Mouse (Mus musculus) kidney, adult 8-10 months (tissue): ENCODE data around the gene Kdm5a.

Experiments
- DNase-seq, 2 experiments: peaks; one replicate each; pipeline ENCODE4 v3.0.0; 2022

Gene Kdm5a

GRCm38 (mm10) chr6:120442171-120442749, 78.3 kb downstream of the Kdm5a start:
- peak; percentile 69 to 75 for DNase-seq

DNA sequence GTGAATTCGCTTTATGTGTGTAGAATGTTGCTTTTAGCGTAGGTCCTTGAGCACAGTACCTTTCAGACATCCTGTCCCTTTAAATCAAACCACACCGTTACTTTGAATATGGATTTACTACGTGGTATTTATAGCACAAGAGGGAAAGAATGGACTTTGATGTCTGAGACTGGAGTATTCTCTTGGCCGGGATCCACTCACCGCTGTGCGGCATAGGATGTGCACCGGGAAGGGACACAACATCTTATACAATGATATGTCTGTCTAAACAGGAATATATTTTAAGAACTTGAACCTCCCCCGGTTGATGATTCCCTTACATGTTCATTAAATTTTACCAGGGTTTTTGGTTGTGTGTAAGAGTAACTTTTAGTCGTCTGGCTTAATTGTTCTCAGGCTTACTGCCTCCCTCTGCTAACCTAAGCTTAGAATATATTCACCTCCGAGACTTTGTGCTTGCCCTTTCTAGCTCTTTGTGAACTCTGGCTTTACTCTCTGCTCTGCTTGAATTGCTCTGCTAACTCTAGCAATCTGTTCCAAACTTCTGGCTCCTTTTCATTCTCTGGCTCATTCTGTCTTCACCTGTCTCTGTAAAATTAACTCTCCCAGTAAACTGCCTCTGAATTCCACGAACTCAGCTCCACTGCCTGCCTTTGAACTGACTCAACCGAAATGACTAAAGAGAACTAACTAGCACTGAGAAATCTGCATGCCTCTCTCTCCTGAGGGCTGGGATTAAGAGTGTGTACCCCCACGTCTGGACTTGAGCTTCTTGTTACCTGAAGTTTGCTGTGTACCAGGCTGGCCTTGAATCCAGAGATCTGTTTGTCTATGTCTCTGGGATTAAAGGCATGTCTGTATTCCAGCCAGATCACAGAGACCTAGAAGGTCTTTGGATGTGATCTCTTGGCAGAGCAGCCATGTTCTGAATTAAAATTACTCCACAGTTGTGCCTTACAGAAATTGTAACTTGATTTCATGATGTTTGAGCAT, 79.7 kb downstream of the Kdm5a start:
- DNase-seq = peak; percentile 48 to 78

DNA sequence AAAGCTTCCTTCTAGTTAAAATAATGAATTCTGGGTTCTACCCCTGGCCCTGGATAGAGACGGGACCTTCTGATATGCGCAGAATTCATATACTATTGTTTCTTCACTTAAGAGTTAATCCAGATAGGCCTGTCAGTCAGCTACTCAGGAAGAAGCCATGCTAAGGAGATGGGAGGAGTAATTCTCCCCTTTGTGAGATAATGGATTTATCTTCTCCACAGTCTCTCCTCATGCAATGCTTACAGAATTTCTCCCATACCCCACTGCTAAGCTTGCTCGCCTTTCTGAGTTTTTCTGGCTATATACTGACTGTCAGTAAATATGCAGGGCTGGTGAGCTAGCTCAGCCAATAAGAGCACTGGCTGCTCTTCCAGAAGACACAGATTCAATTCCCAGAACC, 86.3 kb downstream of the Kdm5a start:
- no peak for DNase-seq

- no peak for DNase-seq
Observed at GRCm38 (mm10) chr6:120452384-120453102, 88.6 kb downstream of the Kdm5a start.

DNA sequence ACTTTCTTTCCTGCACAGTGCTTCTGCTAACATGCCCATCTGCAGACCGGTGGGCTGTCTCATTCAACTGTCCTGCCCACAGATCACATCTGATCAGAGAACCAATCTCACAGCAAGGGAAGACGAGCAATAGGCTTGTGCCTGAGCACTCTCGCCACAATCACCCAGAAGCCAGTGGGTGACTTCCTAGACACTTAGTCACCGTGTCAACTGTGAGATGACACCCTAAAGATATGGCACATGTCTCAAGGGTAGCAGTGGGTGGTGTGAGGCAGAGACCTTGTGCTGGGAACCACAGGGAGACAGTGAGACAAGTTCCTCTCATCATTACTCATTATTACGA, 89.2 kb downstream of the Kdm5a start:
- no peak for DNase-seq

- DNase-seq = no peak
Observed at GRCm38 (mm10) chr6:120453556-120453955, 89.6 kb downstream of the Kdm5a start.

DNA sequence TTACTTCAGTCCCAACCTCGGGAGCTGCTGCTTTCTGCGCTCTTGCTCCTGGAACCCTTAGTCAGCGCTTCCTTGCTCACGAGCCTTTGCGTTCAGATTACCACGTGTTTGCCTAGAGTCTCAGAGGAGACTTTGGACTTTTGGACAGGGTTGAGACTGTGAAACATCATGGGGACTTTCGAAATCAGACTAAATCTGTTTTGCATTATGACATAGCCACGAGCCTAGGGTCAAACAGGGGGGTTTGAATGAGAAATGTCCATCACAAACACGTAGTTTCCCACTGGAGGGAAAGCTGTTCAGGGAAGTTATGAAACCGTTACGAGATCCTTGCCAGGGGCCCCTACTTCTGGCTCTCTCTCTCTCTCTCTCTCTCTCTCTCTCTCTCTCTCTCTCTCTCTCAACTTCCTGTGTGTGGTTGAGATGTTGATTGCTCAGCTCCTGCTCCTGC, 90.7 kb downstream of the Kdm5a start:
- DNase-seq = peak; percentile 73 to 84

DNA sequence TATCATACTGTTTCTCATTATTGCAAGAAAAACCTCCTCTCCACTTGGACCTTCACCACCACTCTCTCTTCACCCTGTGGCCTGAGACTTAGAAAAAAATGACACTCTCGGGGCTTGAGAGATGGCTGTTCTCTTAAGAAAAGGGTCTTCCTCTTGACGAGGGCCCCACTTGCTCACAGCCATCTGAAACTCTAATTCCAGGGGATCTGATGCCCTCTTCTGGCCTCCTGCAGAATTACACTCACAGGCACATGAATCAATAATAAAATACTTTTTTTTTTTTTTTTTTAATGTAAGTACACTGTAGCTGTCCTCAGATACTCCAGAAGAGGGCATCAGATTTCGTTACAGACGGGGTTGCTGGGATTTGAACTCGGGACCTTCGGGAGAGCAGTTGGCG, 93.2 kb downstream of the Kdm5a start:
- DNase-seq = peak in 1 of 2 experiments; percentile 64

- DNase-seq = no peak
Observed at GRCm38 (mm10) chr6:120457751-120458150, 93.8 kb downstream of the Kdm5a start.

DNA sequence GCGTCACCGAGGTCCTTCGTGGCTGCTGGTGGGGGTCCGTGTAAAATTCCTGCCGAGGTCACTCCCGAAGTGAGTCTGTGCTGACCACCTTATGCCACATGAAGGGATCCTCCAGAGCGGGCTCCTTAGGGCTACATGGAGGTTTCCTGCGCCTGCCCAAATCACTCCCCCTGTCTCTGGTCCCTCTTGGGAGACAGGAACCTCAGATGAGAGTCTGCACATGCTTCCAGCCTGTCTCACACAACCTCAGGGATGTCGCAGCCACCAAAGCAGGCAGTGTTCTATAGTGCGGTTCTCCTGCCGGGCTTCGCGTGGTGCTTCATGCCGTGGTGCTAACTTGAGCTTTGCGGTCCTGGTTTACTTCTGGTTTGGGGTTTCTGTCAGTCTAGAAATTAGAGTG, 97.3 kb downstream of the Kdm5a start:
- DNase-seq = no peak

DNA sequence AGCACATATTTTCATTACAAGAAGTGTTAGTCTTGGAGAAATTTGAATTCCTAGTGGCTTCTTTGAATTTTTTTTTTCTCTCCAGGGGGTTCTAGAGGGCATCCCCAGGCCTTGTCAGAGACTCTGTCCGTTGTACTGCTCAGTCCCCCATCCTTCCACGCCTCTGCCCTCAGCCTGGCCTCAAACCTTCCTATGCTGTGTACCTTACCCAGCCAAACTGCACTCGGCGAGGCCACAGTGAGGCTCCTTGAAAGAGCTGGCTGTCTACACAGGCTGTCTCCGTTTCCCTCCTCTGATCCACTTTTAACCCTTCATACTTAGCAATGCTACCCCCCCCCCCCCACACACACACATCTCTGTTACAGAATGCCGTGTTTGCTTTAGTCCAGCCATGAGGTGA, 98.3 kb downstream of the Kdm5a start:
- no peak for DNase-seq

- peak; percentile 86 for DNase-seq
Observed at GRCm38 (mm10) chr6:120463086-120463871, 99.4 kb downstream of the Kdm5a start, which contains the start of gene Il17ra. TSS of gene Il17ra (plus strand) at chr6:120463247.

GRCm38 (mm10) chr6:120463884-120464283, 100.0 kb downstream of the Kdm5a start:
- peak in 1 of 2 experiments; percentile 45 for DNase-seq

GRCm38 (mm10) chr6:120464406-120464939, 100.5 kb downstream of the Kdm5a start:
- no peak for DNase-seq

GRCm38 (mm10) chr6:120465393-120465792, 101.5 kb downstream of the Kdm5a start:
- DNase-seq = no peak

DNA sequence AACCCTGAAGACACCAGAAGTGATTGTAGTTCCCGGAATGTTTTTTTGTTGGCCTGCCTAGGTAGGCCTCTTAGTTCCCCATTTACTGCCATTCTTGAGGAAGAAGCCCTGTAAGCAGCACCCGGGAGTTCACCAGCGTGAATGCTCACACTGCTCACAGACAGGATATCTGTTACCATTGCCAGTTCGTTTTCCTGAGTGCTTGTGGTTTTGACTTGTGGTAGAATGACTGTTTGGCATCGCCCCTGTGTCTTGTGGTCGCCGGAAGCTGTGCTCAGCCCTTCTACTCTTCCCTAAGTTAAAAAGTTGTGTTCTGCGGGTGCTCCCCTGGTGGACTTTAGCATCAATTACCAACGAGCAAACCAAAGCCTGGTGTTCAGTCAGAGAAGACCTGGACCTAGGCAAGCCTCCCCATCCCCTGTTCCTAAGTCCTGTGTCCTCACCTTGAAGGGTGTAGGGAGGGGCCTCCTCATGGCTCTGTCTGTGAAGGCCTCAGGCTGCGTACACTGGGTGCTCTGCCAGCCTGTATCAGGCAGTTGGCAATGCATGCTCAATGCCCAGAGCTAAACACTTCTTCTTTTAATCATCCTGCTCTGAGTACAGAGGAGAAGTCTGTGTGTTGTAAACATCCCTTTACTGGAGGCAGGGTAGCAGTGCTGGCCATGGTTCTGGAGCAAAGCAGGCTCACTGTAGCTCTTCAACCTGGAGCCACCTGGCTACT, 102.8 kb downstream of the Kdm5a start:
- peak; percentile 62 to 66 for DNase-seq

- no peak for DNase-seq
Observed at GRCm38 (mm10) chr6:120468259-120468658, 104.3 kb downstream of the Kdm5a start.

DNA sequence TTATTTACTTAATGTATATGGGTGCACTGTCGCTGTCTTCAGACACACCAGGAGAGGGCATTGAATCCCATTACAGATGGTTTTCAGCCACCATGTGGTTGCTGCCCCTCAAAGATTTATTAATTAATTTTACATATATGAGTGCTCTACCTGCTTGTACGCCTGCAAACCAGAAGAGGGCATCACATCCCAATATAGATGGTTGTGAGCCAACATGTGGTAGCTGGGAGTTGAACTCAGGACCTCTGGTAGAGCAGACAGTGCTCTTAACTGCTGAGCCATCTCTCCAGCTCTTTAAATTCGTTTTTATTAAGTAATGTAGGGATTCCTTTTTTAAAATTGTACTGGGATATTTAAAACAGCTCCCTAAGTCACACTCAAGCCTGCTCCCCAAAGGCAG, 105.3 kb downstream of the Kdm5a start:
- no peak for DNase-seq

DNA sequence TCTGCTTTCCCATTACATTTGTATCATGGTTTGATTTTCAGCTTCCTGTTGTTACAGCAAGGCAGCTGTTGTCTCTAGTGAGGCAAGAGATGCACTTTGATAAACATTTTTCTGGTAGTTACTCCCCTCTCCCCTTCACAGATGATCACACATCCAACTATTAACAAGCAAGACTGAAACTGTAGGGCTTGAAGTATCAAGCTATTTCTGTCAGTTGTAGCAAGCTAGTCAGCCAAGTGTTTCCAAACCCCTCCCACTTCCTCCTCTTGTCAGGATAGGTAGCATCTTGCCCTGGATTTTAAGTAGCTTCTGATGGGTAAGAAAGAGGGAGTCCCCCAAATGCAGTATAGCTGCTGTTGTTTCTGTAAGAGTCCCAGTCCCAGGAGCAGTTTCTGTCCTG, 105.8 kb downstream of the Kdm5a start:
- no peak for DNase-seq

DNA sequence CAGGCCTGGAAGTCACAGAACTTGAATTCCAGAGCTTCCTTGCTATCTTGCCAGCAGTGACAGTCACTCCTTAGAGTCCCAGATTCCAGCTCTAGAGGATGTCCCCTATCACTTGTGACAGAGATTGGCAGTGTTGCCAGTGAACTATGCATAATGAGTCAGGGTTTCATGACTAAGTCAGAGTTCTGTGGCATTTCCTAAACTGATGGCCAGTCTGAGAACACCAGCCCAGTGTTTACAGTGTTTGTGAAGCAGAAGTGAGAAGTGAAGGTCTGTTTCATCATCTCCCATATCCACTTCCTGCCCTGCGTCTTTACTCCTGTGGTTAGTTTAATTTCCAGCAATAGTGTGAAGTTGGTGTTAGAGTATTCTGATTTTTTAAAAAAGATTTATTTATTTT, 106.7 kb downstream of the Kdm5a start:
- DNase-seq = no peak

DNA sequence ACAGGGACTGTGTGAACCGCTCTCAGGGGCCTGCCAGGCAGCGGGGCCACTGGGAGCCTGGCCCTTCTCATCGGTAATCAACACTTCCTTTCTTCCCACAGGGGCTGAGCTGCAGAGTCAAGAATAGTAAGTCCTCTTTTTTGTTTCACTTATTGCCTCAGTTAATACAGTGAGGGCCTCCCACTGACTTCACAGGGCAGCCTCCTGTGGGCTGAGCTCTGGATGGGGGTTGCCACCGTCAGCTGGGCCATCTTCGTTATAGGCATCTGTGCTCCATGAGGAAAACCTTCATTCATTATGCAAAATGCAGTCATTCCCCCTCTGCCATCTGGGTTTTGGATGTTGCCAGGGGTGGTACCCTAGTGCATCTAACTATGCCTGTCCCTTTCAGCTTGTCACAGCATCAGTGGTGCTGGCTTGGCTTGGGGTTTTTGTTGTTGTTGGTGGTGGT, 108.1 kb downstream of the Kdm5a start:
- no peak for DNase-seq
